Mouse (Mus musculus): ENCODE measurements around the gene Ints7.

DNA sequence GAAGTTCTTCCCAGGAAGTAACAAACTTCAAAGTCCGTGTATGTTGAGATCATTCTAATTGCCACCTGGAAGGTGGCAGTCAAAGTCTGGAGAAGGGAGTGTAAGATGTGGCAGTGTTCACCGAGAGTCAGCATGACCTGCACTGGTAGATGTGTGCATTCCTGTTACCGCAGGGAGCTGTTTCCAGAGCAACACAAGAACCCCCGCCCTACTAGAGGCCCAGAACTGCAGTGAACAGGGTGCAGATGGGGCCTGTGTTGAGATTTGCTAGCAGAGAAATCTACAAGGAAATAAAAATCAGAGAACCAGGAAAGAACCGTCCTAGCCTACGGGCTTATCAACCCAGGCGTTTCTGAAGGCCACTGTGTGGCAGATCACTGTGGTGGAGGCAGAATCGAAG lies 70.5 kb downstream of the Ints7 start:
- TF ChIP-seq CTCF (IDR thresholded peaks at IDR 0.05; ENCODE audit: low read depth) (no peak), EP300 (IDR thresholded peaks at IDR 0.05; ENCODE audit: low read depth) (no peak)
